Mouse (Mus musculus): ENCODE data around the gene Yif1a.
"Not testable (repeated sequence)": the region's sequence is repeated elsewhere in the genome, so short reads cannot be mapped to it uniquely, and the experiment has no call there.

Yif1a gene

GRCm38 (mm10) chr19:5086533-5086932 is 1.8 kb upstream of the Yif1a start:
- not testable (repeated sequence) for DNase-seq

DNA sequence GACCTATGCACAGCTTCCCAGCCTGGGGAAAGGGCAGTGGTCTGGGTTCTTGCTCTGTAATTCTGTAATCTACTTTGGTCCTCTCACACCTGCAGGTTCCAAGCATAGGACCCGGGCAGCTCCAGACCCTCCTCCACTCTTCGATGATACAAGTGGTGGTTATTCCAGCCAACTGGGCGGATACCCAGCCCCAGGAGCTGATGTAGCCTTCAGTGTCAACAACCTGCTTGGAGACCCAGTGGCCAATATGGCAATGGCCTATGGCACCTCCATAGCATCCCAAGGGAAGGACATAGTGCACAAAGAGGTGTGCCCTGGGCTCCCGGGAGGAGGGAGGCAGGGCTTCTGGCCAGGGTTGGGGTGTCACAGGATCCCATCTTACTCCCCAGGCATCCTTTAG is 986 bp downstream of the Yif1a start:
- DNase-seq, result no peak

- no peak for DNase-seq
Measured at GRCm38 (mm10) chr19:5092083-5092482, 3.7 kb downstream of the Yif1a start.

- no peak for DNase-seq
Measured at GRCm38 (mm10) chr19:5093481-5094242, 5.3 kb downstream of the Yif1a start.

DNA sequence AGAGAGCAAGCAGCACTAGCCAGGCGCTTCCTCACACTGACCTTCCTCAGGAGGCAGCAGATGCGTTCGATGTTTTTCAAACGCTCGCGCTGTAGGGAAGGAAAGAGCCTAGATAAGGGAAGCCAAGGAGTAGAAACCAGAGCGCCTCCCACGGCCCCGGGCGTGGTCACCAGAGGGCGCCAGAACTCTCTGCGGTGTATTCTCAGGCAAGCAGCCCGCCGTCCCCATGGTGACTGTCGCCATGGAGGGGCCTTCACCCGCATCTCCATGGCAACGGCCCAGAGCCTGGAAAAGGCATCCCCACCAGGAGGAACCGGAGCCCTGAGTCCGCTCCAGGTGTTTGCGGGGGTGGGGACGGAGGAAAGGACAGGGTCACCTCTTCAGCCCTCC is 5.9 kb downstream of the Yif1a start:
- DNase-seq, result peak; percentile 97

- no peak for DNase-seq
Measured at GRCm38 (mm10) chr19:5094746-5095417, 6.5 kb downstream of the Yif1a start.

DNA sequence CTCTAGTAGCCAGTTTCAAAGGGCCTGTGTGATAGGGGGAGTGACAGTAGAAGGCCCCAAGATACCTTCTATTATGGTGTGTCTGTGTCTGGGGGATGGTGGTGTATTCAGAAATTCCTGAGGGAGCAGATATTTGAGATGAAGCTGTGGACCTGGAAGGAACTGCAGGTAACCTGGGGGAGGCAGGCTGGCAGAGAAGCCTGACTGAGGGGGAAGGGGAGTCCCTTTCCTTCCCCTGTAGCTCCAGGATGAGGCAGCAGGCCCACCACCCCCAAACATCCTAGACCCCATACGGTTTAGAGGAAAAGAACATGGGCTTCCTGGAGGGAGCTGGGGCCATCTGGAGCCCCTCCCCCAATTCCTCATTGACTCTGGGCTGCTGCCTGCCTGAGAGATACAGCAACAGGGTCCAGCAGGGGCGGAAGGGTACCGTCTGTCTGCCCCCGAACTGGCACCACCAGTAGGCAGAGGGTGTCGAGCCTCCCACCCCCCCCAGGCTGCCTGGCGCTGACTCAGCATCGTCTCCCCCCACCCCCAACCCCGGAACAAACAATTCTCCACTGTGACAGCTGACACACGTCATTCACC is 7.6 kb downstream of the Yif1a start:
- DNase-seq, result no peak

DNA sequence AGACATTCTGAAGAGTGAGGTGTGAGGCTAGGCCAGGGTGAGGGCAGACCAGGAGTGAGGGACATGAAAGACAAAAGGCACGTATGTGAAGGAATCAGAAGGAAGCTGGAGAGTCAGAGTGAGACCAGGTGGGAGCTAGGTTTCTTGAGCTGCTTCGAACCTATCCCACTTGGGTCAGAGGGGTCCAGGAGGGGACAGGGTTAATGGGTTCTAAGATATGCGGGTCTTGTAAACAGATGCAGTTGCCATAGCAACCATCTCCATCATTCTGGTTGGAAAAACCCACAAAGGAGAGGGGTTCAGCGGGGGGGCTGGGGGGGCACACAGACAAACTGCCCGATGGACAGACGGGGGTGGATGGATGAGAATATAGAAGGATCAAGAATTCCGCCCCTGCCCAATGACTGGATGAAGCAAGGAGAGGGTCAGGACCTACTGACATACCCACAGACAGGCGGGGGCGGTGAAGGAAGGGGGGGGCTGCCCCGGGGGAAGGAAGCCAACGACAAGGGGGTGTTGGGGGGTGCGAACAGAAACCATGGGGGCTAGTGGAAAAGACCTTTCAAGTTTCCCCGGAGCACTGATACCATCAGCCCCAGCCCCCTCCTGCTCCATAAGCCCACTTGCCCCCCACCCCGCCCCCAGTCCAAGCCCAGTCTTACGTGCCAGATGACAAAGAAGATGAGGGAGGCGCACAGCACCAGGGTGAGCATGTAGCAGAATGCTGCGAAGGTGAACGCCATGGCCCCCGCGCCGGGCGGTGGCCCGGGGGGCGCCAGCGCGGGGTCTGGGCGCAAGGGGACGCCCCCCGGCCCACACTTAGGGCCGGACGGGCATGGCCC is 9.4 kb downstream of the Yif1a start:
- DNase-seq, result no peak

- DNase-seq, result peak; percentile 83
Measured at GRCm38 (mm10) chr19:5098363-5099143, 10.2 kb downstream of the Yif1a start, which contains the start of gene Cnih2. TSS of gene Cnih2 (minus strand) at chr19:5098521.

- no peak for DNase-seq
Measured at GRCm38 (mm10) chr19:5106074-5106473, 17.7 kb downstream of the Yif1a start.

GRCm38 (mm10) chr19:5106731-5107191 is 18.4 kb downstream of the Yif1a start, which contains the start of gene Rab1b:
TSS of gene Rab1b (minus strand) at chr19:5107072.
- DNase-seq, result peak; percentile 99

GRCm38 (mm10) chr19:5107556-5108270 is 19.4 kb downstream of the Yif1a start:
- no peak for DNase-seq

DNA sequence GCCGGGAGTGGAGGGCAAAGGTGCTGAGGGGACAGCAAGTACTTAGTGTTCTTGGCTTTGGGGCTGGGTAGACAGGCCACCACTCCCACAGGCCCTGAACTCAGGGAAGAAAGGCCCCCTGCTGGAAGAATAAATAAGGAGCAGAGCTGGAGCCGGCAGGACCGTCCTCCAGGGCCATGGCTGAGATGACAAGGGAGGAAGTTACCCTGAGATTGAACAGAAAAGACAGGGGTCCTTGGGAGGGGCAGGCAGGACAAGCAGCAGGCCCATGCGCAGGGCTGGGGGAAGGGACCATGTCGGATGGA is 19.9 kb downstream of the Yif1a start:
- DNase-seq, result no peak

DNA sequence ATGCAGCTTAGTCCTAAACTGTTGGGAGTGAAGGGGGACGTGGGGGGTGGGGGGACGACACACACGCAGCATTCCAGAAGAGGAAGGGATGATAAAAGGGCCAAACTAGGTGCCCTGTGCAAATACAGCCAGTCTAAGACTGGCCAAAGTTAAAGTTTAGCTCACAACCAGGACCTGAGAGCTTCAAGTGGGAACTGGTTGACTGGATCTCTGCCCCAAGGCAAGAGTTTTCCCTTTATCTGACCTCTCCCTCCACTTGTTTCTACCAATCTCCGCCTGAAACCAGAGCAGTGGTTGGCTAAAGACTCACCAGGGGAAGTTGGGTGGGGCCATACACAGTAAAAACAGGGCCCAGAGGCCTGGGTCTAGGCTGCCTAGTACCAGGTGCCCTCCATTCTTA is 20.4 kb downstream of the Yif1a start:
- DNase-seq, result no peak

GRCm38 (mm10) chr19:5109659-5110453 is 21.5 kb downstream of the Yif1a start:
- DNase-seq, result no peak

GRCm38 (mm10) chr19:5113783-5114182 is 25.4 kb downstream of the Yif1a start:
- peak; percentile 70 for DNase-seq

- peak; percentile 92 for DNase-seq
Measured at GRCm38 (mm10) chr19:5117494-5118383, 29.4 kb downstream of the Yif1a start.

- no peak for DNase-seq
Measured at GRCm38 (mm10) chr19:5118384-5118698, 30.0 kb downstream of the Yif1a start, which contains the start of gene Klc2. TSS of gene Klc2 (minus strand) at chr19:5118560.

DNA sequence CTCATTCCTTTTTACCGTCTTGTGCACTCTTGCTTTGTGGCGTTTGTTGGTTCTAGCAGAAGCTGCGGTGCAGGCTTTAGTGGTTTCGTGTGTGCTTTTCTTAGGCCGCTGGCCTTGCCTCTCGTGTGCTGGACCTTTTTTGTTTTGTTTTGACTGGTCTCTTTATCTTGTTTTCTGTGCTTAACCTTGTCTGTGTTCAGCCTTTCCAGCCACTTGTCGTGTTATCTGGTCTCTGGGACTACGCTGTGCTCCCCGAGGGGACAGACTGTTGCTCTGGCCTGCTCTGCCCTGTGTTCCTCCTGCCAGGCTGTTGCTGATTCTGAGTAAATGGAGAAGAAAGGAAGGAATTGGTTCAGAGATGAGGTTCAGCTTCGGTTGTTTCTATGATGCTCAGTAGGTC is 34.2 kb downstream of the Yif1a start:
- DNase-seq, result no peak

GRCm38 (mm10) chr19:5123241-5123640 is 34.9 kb downstream of the Yif1a start:
- no peak for DNase-seq
